Mouse (Mus musculus) hindbrain, embryonic 14.5 days (tissue): ENCODE measurements around the gene Mroh2a. TPM values are rescaled to one million over a fixed set of nuclear protein-coding genes. Genes with fewer than 3 reads are reported as not detected.
"Not testable (repeated sequence)": the region's sequence is repeated elsewhere in the genome, so short reads cannot be mapped to it uniquely, and the experiment has no call there.

ENCODE experiments used
- ATAC-seq: fragments of 200-750 bp; cut with Nextera tagmentation; 2 replicates; pipeline ENCODE4 v1.8.0; 2017; ENCODE audit warnings: moderate number of reproducible peaks, mild to moderate bottlenecking, moderate TSS enrichment, moderate library complexity; ENCODE audit not compliant: low FRiP score
- DNase-seq: peaks from one replicate; pipeline ENCODE4 v3.0.0-alpha.2; 2015; ENCODE audit warnings: low spot score
- H3K27ac ChIP-seq: fragments of 300-500 bp; sonication (generic); 2 replicates; pipeline ENCODE4 v1.5.1; 2014; ENCODE audit warnings: mild to moderate bottlenecking, moderate library complexity
- H3K27me3 ChIP-seq: fragments of 300-500 bp; sonication (generic); 2 replicates; pipeline ENCODE4 v1.6.1; 2014; ENCODE audit warnings: mild to moderate bottlenecking, low read length, mixed read lengths; ENCODE audit not compliant: control insufficient read depth, insufficient read depth
- H3K36me3 ChIP-seq: fragments of 300-500 bp; sonication (generic); replicated peaks from 2 replicates; pipeline ENCODE4 v1.6.1; 2014; ENCODE audit not compliant: control insufficient read depth, insufficient read depth
- H3K4me1 ChIP-seq: fragments of 300-500 bp; sonication (generic); replicated peaks from 2 replicates; pipeline ENCODE4 v1.6.1; 2014; ENCODE audit warnings: antibody characterized with exemption, low read length, mixed read lengths; ENCODE audit not compliant: control insufficient read depth, insufficient read depth
- H3K4me2 ChIP-seq: fragments of 300-500 bp; sonication (generic); replicated peaks from 2 replicates; pipeline ENCODE4 v1.6.1; 2014; ENCODE audit warnings: mild to moderate bottlenecking, moderate library complexity
- H3K4me3 ChIP-seq: fragments of 300-500 bp; sonication (generic); replicated peaks from 2 replicates; pipeline ENCODE4 v1.5.1; 2014; ENCODE audit warnings: mild to moderate bottlenecking, low read length
- H3K9ac ChIP-seq: fragments of 300-500 bp; sonication (generic); 2 replicates; pipeline ENCODE4 v1.6.1; 2014
- H3K9me3 ChIP-seq: fragments of 300-500 bp; sonication (generic); 2 replicates; pipeline ENCODE4 v1.6.1; 2016; ENCODE audit warnings: low read length; ENCODE audit not compliant: control insufficient read depth
- whole genome bisulfite sequencing: fragments of 180-500 bp; shearing (Covaris S2); extraction: QIAGEN DNeasy Blood & Tissue Kit; methylation state at CpG from one replicate; pipeline ENCODE4 v1.1.7; 2014; 5-methylcytosine and 5-hydroxymethylcytosine counted together
- polyA plus RNA-seq: library from polyadenylated mRNA; unstranded; fragments of >200 nt; fragmentation: Nextera tagmentation; extraction: Ambion mirVana; gene quantifications from 2 replicates; pipeline ENCODE4 v1.2.1, GENCODE M21; 2014

Gene Mroh2a
- polyA plus RNA-seq, 1 experiment from 2014 or later, result 1.1 TPM

DNA sequence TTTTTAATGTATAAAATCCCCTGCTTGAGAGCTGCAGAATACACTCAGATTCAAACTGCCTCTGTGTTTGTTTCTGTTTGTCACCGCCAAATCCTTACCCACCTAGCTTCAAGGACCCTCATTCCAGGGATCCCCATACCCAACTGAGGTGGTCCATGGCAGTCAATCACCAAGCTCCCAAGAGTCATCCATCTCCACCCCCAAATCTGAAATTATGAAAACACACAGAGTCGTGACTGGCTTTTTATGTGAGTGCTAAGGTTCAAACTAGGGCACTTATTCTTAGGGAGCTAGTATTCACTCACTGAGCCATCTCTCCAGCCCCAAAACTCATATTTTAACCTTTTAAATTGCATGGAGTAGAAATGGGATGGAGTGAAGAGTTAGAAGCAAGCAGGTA, 1.5 kb upstream of the Mroh2a start:
- not testable (repeated sequence) for DNase-seq, ATAC-seq, H3K4me1 ChIP-seq, H3K36me3 ChIP-seq, H3K9ac ChIP-seq, H3K4me2 ChIP-seq, H3K27ac ChIP-seq, H3K27me3 ChIP-seq, H3K4me3 ChIP-seq
- 40% methylated on average over 2 of the region's 2 CpGs for WGBS
- peaks cover 57% of the 10 kb centered on the region for H3K9me3 ChIP-seq

DNA sequence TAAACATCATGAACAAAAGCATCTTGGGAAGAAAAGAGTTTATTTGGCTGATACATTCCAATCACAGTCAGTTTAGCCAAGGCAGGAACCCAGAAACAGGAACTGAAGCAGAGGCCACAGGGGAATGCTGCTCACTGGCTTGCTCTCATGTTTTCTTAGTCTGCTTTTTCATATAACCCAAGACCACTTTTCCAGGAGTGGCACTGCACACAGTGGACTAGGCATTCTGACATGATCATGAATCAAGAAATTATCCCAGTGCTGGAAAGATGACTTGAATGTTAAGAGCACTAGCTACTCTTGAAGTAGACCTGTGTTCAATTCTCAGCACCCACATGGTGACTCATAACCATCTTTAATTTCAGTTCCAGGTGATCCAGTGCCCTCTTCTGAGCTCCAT, 1.0 kb upstream of the Mroh2a start:
- H3K9ac ChIP-seq, result no peak overlapping the region
- ATAC-seq, result no peak
- peaks cover 62% of the 10 kb centered on the region for H3K9me3 ChIP-seq
- H3K4me1 ChIP-seq, result no peaks in the 10 kb centered on the region
- H3K27me3 ChIP-seq, result no peaks in the 10 kb centered on the region
- DNase-seq, result no peak
- H3K4me3 ChIP-seq, result no peak overlapping the region
- no peak overlapping the region for H3K4me2 ChIP-seq
- H3K27ac ChIP-seq, result no peak overlapping the region
- H3K36me3 ChIP-seq, result no peaks in the 10 kb centered on the region

DNA sequence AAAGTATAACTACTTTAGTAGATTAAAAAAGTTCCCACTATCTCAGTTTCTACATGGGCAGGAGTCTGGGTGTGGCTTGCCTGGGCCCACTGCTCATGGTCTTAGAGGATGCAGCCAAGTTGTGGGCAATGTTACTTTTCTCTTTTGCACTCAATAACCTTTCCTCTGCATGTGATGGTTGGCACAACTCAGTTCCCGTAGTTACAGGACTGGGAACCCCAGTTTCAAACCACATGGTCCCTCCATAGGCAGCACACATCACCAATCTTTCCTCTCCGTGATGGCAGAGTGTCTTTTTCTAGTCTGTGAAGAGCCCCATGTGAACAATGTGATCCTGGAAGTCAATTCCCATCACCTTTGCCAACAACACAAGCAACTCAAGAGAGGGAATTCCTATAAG, 696 bp downstream of the Mroh2a start:
- no peaks in the 10 kb centered on the region for H3K36me3 ChIP-seq
- H3K4me2 ChIP-seq, result no peak overlapping the region
- H3K27me3 ChIP-seq, result no peaks in the 10 kb centered on the region
- no peak overlapping the region for H3K27ac ChIP-seq
- H3K4me3 ChIP-seq, result no peak overlapping the region
- no peak for DNase-seq
- 64% methylated on average over 2 of the region's 2 CpGs for WGBS
- ATAC-seq, result no peak
- H3K4me1 ChIP-seq, result no peaks in the 10 kb centered on the region
- H3K9ac ChIP-seq, result no peak overlapping the region
- H3K9me3 ChIP-seq, result peaks cover 73% of the 10 kb centered on the region

DNA sequence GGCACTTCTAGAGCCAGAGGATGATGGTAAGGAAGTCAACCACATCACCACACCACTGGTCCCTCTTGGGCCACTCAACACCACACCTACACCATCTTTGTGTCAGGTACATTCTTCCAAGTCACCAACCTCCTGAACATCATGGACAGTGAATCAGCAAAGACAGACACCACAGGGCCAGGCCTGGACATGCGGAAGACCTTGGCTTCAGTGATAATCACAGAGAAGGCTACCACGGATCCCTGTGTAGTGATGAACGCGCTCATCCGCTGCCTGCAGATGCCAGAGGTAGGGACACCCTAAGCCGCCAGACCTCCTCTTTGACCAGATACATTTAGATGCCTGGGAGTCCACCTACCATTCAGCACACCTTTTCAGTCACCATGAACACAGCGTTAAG, 1.3 kb downstream of the Mroh2a start:
- no peaks in the 10 kb centered on the region for H3K27me3 ChIP-seq
- no peak for DNase-seq
- no peaks in the 10 kb centered on the region for H3K4me1 ChIP-seq
- ATAC-seq, result no peak
- WGBS, result 69% methylated on average over 7 of the region's 7 CpGs
- H3K9me3 ChIP-seq, result peaks cover 79% of the 10 kb centered on the region
- no peaks in the 10 kb centered on the region for H3K36me3 ChIP-seq
- H3K4me2 ChIP-seq, result no peak overlapping the region
- H3K27ac ChIP-seq, result no peak overlapping the region
- no peak overlapping the region for H3K4me3 ChIP-seq
- H3K9ac ChIP-seq, result no peak overlapping the region

DNA sequence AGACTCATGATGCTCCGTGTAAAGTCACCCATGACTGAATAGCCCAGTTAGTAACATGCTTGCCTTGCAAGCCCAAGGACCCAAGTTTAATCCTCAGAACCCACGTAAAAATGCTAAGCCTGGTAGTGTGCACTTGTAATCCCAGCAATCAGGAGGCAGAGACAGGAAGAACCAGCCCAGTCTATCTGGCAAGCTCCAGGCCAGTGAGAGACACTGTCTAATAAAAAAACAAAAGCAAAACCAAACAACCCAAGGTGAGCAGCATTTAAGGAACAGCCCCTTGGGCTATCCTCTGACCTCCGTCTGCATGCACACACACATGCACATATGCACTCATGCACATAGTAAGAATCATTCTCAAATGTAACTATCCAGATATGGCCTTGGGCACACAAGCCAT, 2.8 kb downstream of the Mroh2a start:
- no peak overlapping the region for H3K4me3 ChIP-seq
- peaks cover 94% of the 10 kb centered on the region for H3K9me3 ChIP-seq
- H3K27ac ChIP-seq, result no peak overlapping the region
- no peak for ATAC-seq
- 83% methylated on average over 3 of the region's 3 CpGs for WGBS
- DNase-seq, result no peak
- H3K36me3 ChIP-seq, result no peaks in the 10 kb centered on the region
- no peaks in the 10 kb centered on the region for H3K27me3 ChIP-seq
- H3K4me2 ChIP-seq, result no peak overlapping the region
- H3K9ac ChIP-seq, result no peak overlapping the region
- H3K4me1 ChIP-seq, result no peaks in the 10 kb centered on the region

DNA sequence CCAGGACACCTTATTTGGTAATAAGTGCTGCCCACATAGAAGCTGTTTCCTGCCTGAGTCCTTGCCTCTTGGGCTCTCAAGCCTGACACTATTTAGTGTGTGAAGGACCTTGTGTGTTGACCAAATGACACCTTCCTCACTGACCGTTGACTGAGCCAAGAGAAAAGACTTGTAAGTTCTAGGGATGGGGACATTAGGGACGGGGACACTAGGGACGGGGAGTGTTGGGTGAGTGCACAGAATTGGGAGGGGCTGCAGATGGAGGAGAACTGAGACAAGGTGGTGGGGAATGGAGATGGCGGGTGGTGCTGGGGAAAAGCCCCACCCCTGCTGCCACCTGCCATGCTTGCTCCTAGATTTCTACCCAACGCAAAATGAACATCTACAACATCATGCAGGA, 3.2 kb downstream of the Mroh2a start:
- WGBS, result 87% methylated on average over 5 of the region's 5 CpGs
- H3K9me3 ChIP-seq, result peaks cover 98% of the 10 kb centered on the region
- no peaks in the 10 kb centered on the region for H3K4me1 ChIP-seq
- H3K27ac ChIP-seq, result no peak overlapping the region
- no peak overlapping the region for H3K4me3 ChIP-seq
- no peak overlapping the region for H3K9ac ChIP-seq
- DNase-seq (no peak), ATAC-seq (no peak)
- H3K36me3 ChIP-seq, result no peaks in the 10 kb centered on the region
- H3K27me3 ChIP-seq, result no peaks in the 10 kb centered on the region
- H3K4me2 ChIP-seq, result no peak overlapping the region

DNA sequence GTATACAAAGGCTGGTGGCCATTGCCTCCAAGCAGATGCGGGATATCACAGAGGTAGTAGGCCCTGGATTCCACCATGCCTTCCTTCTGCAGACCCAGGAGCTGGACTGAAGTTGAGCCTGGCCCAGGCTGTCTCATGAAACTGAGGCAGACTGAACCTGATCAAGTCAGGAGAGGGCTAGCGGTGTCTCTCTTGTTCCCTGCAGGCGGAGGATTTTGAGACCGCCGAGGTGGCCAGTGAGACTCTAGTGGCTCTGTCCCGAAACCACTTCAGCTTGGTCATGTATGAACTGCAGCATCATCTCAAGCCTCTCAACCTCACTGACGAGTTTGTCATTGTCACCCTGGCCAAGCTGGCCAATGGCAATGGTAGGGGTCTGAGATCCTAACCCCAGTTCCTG, 3.6 kb downstream of the Mroh2a start:
- Histone ChIP-seq H3K9ac (no peak overlapping the region), H3K9me3 (peaks cover 100% of the 10 kb centered on the region), H3K27me3 (no peaks in the 10 kb centered on the region), H3K4me1 (no peaks in the 10 kb centered on the region), H3K36me3 (no peaks in the 10 kb centered on the region), H3K27ac (no peak overlapping the region), H3K4me3 (no peak overlapping the region), H3K4me2 (no peak overlapping the region)
- WGBS, result 70% methylated on average over 7 of the region's 7 CpGs
- DNase-seq, result no peak
- no peak for ATAC-seq

DNA sequence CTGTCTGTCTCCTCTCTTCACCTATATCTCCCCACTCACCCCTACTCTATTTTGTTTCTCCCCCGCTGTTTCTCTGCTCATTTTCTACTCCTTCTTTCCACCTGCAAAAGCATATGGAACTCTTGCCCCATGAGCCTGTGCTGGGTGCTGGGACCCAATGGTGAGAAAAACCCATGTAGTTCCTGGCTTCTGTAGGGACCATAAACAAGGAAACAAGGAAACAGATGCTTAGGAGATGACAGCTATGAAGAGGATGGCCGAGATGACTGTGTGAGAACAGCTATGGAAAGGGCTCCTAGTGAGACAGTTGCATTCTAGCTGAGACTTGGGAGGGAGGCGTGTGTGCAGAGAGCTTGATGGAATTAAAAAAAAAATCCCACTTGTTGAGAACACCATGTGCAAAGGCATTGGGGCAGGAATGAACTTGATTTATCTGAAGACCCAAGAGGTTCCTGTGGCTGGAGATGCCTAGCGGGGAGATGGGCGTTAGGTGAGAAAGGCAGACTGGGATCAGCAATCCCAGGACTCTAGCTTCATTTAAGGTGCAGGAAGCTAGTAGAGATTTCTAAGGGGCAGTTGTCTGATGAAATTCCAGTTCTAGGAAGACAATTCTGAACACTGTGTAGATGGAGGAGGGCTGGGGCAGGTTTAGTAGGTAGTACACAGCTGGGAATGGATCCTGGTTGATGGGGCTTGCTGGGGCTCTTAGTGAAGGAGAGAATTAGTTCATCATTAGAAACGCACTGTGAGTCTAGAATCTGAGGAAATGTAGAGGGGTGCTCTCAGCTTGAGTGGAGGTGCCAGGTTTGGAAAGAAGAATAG, 4.4 kb downstream of the Mroh2a start:
- ATAC-seq, result no peak
- Histone ChIP-seq H3K4me3 (no peak overlapping the region), H3K9ac (no peak overlapping the region), H3K36me3 (no peaks in the 10 kb centered on the region), H3K27ac (no peak overlapping the region), H3K4me2 (no peak overlapping the region), H3K9me3 (peaks cover 100% of the 10 kb centered on the region), H3K27me3 (no peaks in the 10 kb centered on the region), H3K4me1 (no peaks in the 10 kb centered on the region)
- DNase-seq, result no peak
- WGBS, result 78% methylated on average over 6 of the region's 6 CpGs

DNA sequence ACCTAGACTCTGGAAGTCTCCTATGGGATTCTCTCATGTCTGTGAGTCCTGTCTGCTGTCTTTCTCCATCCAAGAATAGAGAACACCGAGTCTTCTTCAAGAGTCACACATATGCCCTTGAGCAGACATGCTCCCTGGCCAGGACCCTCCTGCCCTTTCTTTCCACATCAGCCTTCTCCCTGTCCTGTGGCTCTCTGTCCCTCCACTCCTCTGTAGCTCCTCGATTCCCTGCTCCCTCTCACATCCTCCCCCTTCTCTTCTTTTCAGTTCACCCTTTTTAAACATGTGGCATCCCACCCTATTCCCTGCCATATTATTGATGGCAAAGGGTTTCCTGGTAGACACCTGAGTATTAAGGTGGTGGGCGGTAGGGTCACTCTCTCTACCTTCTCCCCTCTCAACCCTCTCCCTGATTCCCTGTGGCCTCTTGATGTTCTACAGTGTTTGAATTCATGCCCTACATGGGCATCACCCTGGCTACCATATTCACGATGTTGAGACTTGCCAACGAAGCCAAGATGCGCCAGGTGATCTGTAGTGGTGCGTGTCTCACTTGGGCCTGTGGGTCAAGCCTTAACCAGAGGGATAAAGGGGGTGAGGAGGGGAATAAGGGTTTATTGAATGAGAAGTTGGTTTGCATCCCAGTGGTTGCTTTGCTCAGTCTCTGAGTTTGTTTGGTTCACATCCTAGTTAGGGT, 5.2 kb downstream of the Mroh2a start:
- H3K27ac ChIP-seq, result no peak overlapping the region
- ATAC-seq, result no peak
- 69% methylated on average over 7 of the region's 7 CpGs for WGBS

More for the DNA sequence above, 5.2 kb downstream of the Mroh2a start:
- no peak overlapping the region for H3K9ac ChIP-seq
- no peak for DNase-seq
- no peaks in the 10 kb centered on the region for H3K36me3 ChIP-seq
- peaks cover 99% of the 10 kb centered on the region for H3K9me3 ChIP-seq
- H3K4me3 ChIP-seq, result no peak overlapping the region
- no peak overlapping the region for H3K4me2 ChIP-seq
- H3K4me1 ChIP-seq, result no peaks in the 10 kb centered on the region
- H3K27me3 ChIP-seq, result no peaks in the 10 kb centered on the region
